Mouse (Mus musculus) testis, adult 2 months (tissue): Measurements from ENCODE around the gene Apol7e.

ENCODE experiments used
- CTCF ChIP-seq: fragments of 200-500 bp; IDR thresholded peaks from 2 replicates; pipeline ENCODE4 v1.5.1; 2012; ENCODE audit warnings: low read depth, mild to moderate bottlenecking, inconsistent platforms, low read length, moderate library complexity; ENCODE audit not compliant: control insufficient read depth, insufficient read depth, insufficient replicate concordance
- POLR2A ChIP-seq: fragments of 200-500 bp; IDR thresholded peaks from 2 replicates; pipeline ENCODE4 v1.6.1; 2012; ENCODE audit warnings: low read depth, mild to moderate bottlenecking, inconsistent platforms, low read length, moderate library complexity; ENCODE audit not compliant: control insufficient read depth

DNA sequence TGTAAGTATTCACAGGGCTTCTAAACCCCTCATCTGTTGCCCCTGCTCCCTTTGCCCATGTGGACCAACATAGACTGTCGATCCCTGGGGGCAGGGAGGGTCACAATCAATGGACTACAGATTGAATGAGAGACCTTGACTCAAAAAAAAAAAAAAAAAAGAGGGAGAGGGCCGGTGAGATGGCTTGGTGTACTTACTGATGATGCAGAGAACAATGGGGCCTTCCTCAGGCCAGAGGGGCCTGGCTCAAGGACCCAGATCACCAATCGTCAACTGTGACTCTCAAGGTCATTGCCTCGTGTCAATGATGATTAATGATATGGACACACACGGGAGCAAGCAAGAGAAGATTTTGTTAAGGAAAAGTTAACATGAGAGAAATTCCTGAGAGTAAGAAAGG, 46.0 kb downstream of the Apol7e start:
- no peak for TF ChIP-seq POLR2A
- no peak for TF ChIP-seq CTCF
